Mouse (Mus musculus): ENCODE results near the gene Klhl31. TPM values are rescaled to one million over a fixed set of nuclear protein-coding genes. Genes with fewer than 3 reads are reported as not detected.

Klhl31 gene
- 0.11 TPM in 1 of 2 replicates, not detected in the other for polyA plus RNA-seq (2012; rRNA removed)

GRCm38 (mm10) chr9:77636450-77636951 is at the start of gene Klhl31:
TSS of gene Klhl31 (plus strand) at chr9:77636500.

Other genes with a start within 250 kb of the Klhl31 start
- gene Lrrc1, start 91.6 kb upstream of the Klhl31 start, polyA plus RNA-seq (2012; rRNA removed), result 2.9 and 3.2 TPM in 2 replicates
- gene Gclc, start 118.0 kb downstream of the Klhl31 start, polyA plus RNA-seq (2012; rRNA removed), result 28.5 and 34.4 TPM in 2 replicates